Mouse (Mus musculus): Measurements from ENCODE around the gene Cwf19l1. TPM values are rescaled to one million over a fixed set of nuclear protein-coding genes. Genes with fewer than 3 reads are reported as not detected.

Cwf19l1 gene
- total RNA-seq, 2 experiments from 2014 or later = 26.3 to 27.7 TPM

GRCm38 (mm10) chr19:44067323-44068049, 68.2 kb downstream of the Cwf19l1 start:
- peak; percentile 68 for ATAC-seq (replicated peaks; ENCODE audit: poor library complexity, severe bottlenecking)

DNA sequence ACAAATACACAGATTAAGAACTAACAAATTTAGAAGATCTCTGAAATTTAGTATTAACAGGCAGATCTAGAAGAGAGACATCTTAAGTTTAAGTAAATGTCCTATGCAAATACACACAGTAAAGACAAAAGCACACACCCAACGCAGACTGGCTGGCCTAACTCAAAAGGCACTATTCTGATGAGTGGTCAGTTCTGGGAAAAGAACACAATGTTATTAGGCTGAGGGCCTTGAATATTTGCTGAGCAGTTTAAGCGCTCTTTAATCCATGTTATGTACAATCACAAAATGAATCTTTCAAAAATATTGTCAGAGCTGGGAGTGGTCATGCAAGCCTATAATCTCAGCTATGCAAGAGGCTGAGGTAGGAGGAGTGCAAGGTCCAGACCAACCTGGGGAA, 70.9 kb downstream of the Cwf19l1 start:
- ATAC-seq (replicated peaks; ENCODE audit: poor library complexity, severe bottlenecking) = no peak

DNA sequence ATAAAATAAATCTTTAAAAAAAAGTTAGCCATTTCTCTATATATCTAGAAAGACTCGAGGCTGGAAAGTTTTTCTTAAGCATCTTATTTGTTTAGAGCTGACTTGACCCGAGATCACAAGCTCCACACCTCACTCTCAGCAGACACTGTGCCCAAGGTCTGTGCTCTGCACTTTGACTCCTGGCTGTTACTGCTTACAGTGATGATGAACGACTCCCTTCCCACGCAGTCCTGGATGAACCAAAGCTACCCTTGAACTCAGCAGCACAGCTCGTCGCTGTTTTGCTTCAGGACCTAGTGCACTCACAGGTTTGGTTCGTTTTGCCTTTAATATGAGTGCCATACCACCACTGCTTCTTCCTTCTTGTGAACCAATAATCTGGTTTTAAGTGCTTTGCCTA, 71.9 kb downstream of the Cwf19l1 start:
- no peak for ATAC-seq (replicated peaks; ENCODE audit: poor library complexity, severe bottlenecking)

- ATAC-seq (replicated peaks; ENCODE audit: poor library complexity, severe bottlenecking) = no peak
These were observed 75.5 kb downstream of the Cwf19l1 start for GRCm38 (mm10) chr19:44060226-44060625.

Other genes with a start within 250 kb of the Cwf19l1 start
- 10.5 and 11.9 TPM in 2 replicates for gene Dnmbp, start 195.7 kb downstream of the Cwf19l1 start, total RNA-seq (2014; fragmentation: Nextera tagmentation)
- 7.4 and 8.3 TPM in 2 replicates for gene Dnmbp, start 195.7 kb downstream of the Cwf19l1 start, total RNA-seq (2017)
- 0.28 TPM in 1 of 2 replicates, not detected in the other for gene Cpn1, start 149.3 kb downstream of the Cwf19l1 start, total RNA-seq (2014; fragmentation: Nextera tagmentation)
- gene Cpn1, start 149.3 kb downstream of the Cwf19l1 start, total RNA-seq (2017) = 0.47 TPM in 1 of 2 replicates, not detected in the other
- gene Cyp2c23, start 106.7 kb downstream of the Cwf19l1 start, total RNA-seq (2014; fragmentation: Nextera tagmentation) = not detected in 2 replicates
- gene Cyp2c23, start 106.7 kb downstream of the Cwf19l1 start, total RNA-seq (2017) = not detected in 2 replicates
- gene Erlin1, start 66.1 kb downstream of the Cwf19l1 start, total RNA-seq (2014; fragmentation: Nextera tagmentation) = 73.4 and 78.4 TPM in 2 replicates
- gene Erlin1, start 66.1 kb downstream of the Cwf19l1 start, total RNA-seq (2017) = 51.1 and 56.5 TPM in 2 replicates
- 45.7 and 60.9 TPM in 2 replicates for gene Chuk, start 28.4 kb downstream of the Cwf19l1 start, total RNA-seq (2014; fragmentation: Nextera tagmentation)
- 69.8 and 71.6 TPM in 2 replicates for gene Chuk, start 28.4 kb downstream of the Cwf19l1 start, total RNA-seq (2017)
- 143 and 186 TPM in 2 replicates for gene Bloc1s2, start 10.6 kb upstream of the Cwf19l1 start, total RNA-seq (2014; fragmentation: Nextera tagmentation)
- gene Bloc1s2, start 10.6 kb upstream of the Cwf19l1 start, total RNA-seq (2017) = 70.7 and 91.4 TPM in 2 replicates
- not detected in 2 replicates for gene Pkd2l1, start 56.6 kb upstream of the Cwf19l1 start, total RNA-seq (2014; fragmentation: Nextera tagmentation)
- gene Pkd2l1, start 56.6 kb upstream of the Cwf19l1 start, total RNA-seq (2017) = not detected in 2 replicates
- not detected in 2 replicates for gene Scd3, start 67.4 kb upstream of the Cwf19l1 start, total RNA-seq (2014; fragmentation: Nextera tagmentation)
- gene Scd3, start 67.4 kb upstream of the Cwf19l1 start, total RNA-seq (2017) = not detected in 2 replicates
- gene Scd2, start 157.8 kb upstream of the Cwf19l1 start, total RNA-seq (2014; fragmentation: Nextera tagmentation) = 91.6 and 93.4 TPM in 2 replicates
- gene Scd2, start 157.8 kb upstream of the Cwf19l1 start, total RNA-seq (2017) = 108 and 109 TPM in 2 replicates
- gene Scd4, start 197.2 kb upstream of the Cwf19l1 start, total RNA-seq (2014; fragmentation: Nextera tagmentation) = not detected in 2 replicates
- gene Scd4, start 197.2 kb upstream of the Cwf19l1 start, total RNA-seq (2017) = 0.22 TPM in 1 of 2 replicates, not detected in the other